12 mouse cellular contexts compared by ENCODE assay signal in the genomic region with DNA sequence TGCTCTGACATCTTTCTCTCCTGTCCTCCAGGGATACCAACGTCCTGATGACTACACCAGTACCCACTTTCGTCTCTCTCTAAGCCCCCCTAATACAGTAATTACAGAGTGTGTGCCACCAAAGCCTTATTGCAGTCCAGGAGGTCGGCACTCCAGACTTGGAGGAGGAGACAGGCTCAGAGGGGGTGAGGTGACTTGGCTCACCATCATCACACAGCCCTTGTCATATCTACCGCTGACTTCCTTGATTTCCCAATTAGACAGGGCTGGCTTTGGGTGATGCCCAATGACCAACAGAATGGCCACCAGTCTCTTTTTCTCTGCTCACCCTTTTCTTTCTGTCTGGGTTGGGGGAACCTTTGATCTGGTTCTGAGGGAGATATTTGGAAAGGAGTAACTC. TPM values are rescaled to one million over a fixed set of nuclear protein-coding genes. Genes with fewer than 3 reads are reported as not detected.
A peak's percentile ranks its signal among the peaks of the same experiment; 100 is the strongest.
DNase-seq lines count a peak whose midpoint lies in the region; ATAC-seq and TF ChIP-seq lines count a peak whose summit lies in the region.
"Had no signal": no experiment of that assay in that cellular context is flagged by ENCODE, and none has a peak within 500 bp of the region (broad histone marks: within the 10 kb centered on the region; RNA-seq: fewer than 3 reads in every experiment).

No protein-coding gene starts in this region.

- no peaks in the 10 kb centered on the region for H3K36me3 ChIP-seq in hindbrain, embryonic 14.5 days (replicated peaks; ENCODE audit: control insufficient read depth, insufficient read depth)
- no peaks in the 10 kb centered on the region for H3K36me3 ChIP-seq in hindbrain, embryonic 10.5 days
- no peaks in the 10 kb centered on the region for H3K36me3 ChIP-seq in midbrain, embryonic 16.5 days (ENCODE audit: control insufficient read depth, insufficient read depth, low read length)
- no peaks in the 10 kb centered on the region for H3K36me3 ChIP-seq in midbrain, embryonic 14.5 days (ENCODE audit: control insufficient read depth, insufficient read depth, low read length)
- H3K36me3 ChIP-seq in stomach, embryonic 16.5 days (ENCODE audit: control insufficient read depth, insufficient read depth, low read length), result no peaks in the 10 kb centered on the region
- H3K36me3 ChIP-seq: embryonic facial prominence, embryonic 12.5 days; limb, embryonic 13.5 days had no signal

- no peaks in the 10 kb centered on the region for H3K9me3 ChIP-seq in hindbrain, embryonic 14.5 days (ENCODE audit: control insufficient read depth, low read length)
- no peaks in the 10 kb centered on the region for H3K9me3 ChIP-seq in hindbrain, embryonic 10.5 days
- no peaks in the 10 kb centered on the region for H3K9me3 ChIP-seq in midbrain, embryonic 16.5 days (replicated peaks; ENCODE audit: control insufficient read depth, low read length, poor library complexity, severe bottlenecking)
- no peaks in the 10 kb centered on the region for H3K9me3 ChIP-seq in midbrain, embryonic 14.5 days (ENCODE audit: control insufficient read depth, low read length)
- H3K9me3 ChIP-seq in stomach, embryonic 16.5 days (replicated peaks; ENCODE audit: control insufficient read depth, low read length), result no peaks in the 10 kb centered on the region
- H3K9me3 ChIP-seq: embryonic facial prominence, embryonic 12.5 days; limb, embryonic 13.5 days had no signal

- no peak for ATAC-seq in hindbrain, embryonic 14.5 days (ENCODE audit: low FRiP score)
- no peak for ATAC-seq in midbrain, embryonic 16.5 days
- no peak for ATAC-seq in midbrain, embryonic 14.5 days (ENCODE audit: low FRiP score, low TSS enrichment)
- ATAC-seq in stomach, embryonic 16.5 days (ENCODE audit: insufficient read depth, low FRiP score), result no peak
- ATAC-seq: forebrain, postnatal 0 days had no signal

- peak in 1 of 2 experiments; percentile 40 for DNase-seq in cerebellum, adult 2 months
- no peak for DNase-seq in cerebellum, postnatal 4 days (ENCODE audit: low spot score in 2 of 2)
- DNase-seq in hindbrain, embryonic 14.5 days (ENCODE audit: low spot score), result no peak
- no peak for DNase-seq in hindbrain, embryonic 10.5 days (ENCODE audit: low spot score)
- DNase-seq in midbrain, embryonic 14.5 days, result no peak
- no peak for DNase-seq in right cerebral cortex, postnatal 25 days
- DNase-seq: adrenal gland, adult 2 months; forebrain, postnatal 0 days had no signal

- H3K4me3 ChIP-seq in cerebellum, adult 2 months (replicated peaks; ENCODE audit: insufficient read depth, low read depth, low read length), result peak overlapping the region; percentile 49
- no peak overlapping the region for H3K4me3 ChIP-seq in hindbrain, embryonic 14.5 days (replicated peaks; ENCODE audit: low read length)
- no peak overlapping the region for H3K4me3 ChIP-seq in hindbrain, embryonic 10.5 days
- H3K4me3 ChIP-seq in midbrain, embryonic 16.5 days (ENCODE audit: low read depth, low read length), result no peak overlapping the region
- no peak overlapping the region for H3K4me3 ChIP-seq in midbrain, embryonic 14.5 days (replicated peaks; ENCODE audit: low read depth, low read length)
- H3K4me3 ChIP-seq in stomach, embryonic 16.5 days (replicated peaks; ENCODE audit: low read length), result peak overlapping the region; percentile 79

- H3K4me1 ChIP-seq in cerebellum, adult 2 months (ENCODE audit: control insufficient read depth, insufficient read depth, low read length), result peaks cover 42% of the 10 kb centered on the region
- peaks cover 7% of the 10 kb centered on the region; the same call in 1 of the 2 replicates for H3K4me1 ChIP-seq in hindbrain, embryonic 14.5 days (replicated peaks; ENCODE audit: control insufficient read depth, insufficient read depth, low read length)
- H3K4me1 ChIP-seq in hindbrain, embryonic 10.5 days (replicated peaks), result peaks cover 49% of the 10 kb centered on the region
- peaks cover 14% of the 10 kb centered on the region; the same call in 1 of the 2 replicates for H3K4me1 ChIP-seq in midbrain, embryonic 16.5 days (ENCODE audit: control insufficient read depth, insufficient read depth, low read length)
- 0 out of 2 replicates have a peak, but pooled peaks cover 2% of the 10 kb centered on the region for H3K4me1 ChIP-seq in midbrain, embryonic 14.5 days (ENCODE audit: control insufficient read depth, insufficient read depth, low read length)
- H3K4me1 ChIP-seq in stomach, embryonic 16.5 days (ENCODE audit: control insufficient read depth, insufficient read depth, low read length), result peaks cover 35% of the 10 kb centered on the region

- TF ChIP-seq POLR2A in cerebellum, adult 2 months (IDR thresholded peaks at IDR 0.05; ENCODE audit: borderline replicate concordance, insufficient read depth, low read length), result no peak

- WGBS in cerebellum, adult 2 months, result 33% methylated on average over 4 of the region's 4 CpGs
- WGBS in hindbrain, embryonic 14.5 days, result 78% methylated on average over 4 of the region's 4 CpGs
- WGBS in hindbrain, embryonic 10.5 days, result 76% methylated on average over 4 of the region's 4 CpGs
- 71% methylated on average over 4 of the region's 4 CpGs for WGBS in midbrain, embryonic 16.5 days
- 77% methylated on average over 4 of the region's 4 CpGs for WGBS in midbrain, embryonic 14.5 days
- WGBS in stomach, embryonic 16.5 days, result 76% methylated on average over 4 of the region's 4 CpGs

- H3K27me3 ChIP-seq in cerebellum, adult 2 months (ENCODE audit: control insufficient read depth, insufficient read depth, low read length), result no peaks in the 10 kb centered on the region
- peaks cover 28% of the 10 kb centered on the region for H3K27me3 ChIP-seq in hindbrain, embryonic 14.5 days (ENCODE audit: control insufficient read depth, insufficient read depth, low read length)
- H3K27me3 ChIP-seq in hindbrain, embryonic 10.5 days (ENCODE audit: insufficient read depth, poor library complexity, severe bottlenecking), result peaks cover 83% of the 10 kb centered on the region
- peaks cover 16% of the 10 kb centered on the region for H3K27me3 ChIP-seq in midbrain, embryonic 16.5 days (ENCODE audit: control insufficient read depth, insufficient read depth, low read depth, low read length)
- peaks cover 17% of the 10 kb centered on the region for H3K27me3 ChIP-seq in midbrain, embryonic 14.5 days (ENCODE audit: control insufficient read depth, insufficient read depth, low read length)
- no peaks in the 10 kb centered on the region for H3K27me3 ChIP-seq in stomach, embryonic 16.5 days (ENCODE audit: control insufficient read depth, insufficient read depth, low read length)

- 0 out of 2 replicates have a peak overlapping the region, but pooled peaks have one; percentile 6 for H3K4me2 ChIP-seq in hindbrain, embryonic 14.5 days (replicated peaks)
- H3K4me2 ChIP-seq in midbrain, embryonic 16.5 days (ENCODE audit: low read length), result no peak overlapping the region
- H3K4me2 ChIP-seq in midbrain, embryonic 14.5 days (ENCODE audit: low read length), result no peak overlapping the region; the same call in 1 of the 2 replicates
- peak overlapping the region; percentile 69 for H3K4me2 ChIP-seq in stomach, embryonic 16.5 days (ENCODE audit: low read depth, low read length)

- H3K9ac ChIP-seq in hindbrain, embryonic 14.5 days, result no peak overlapping the region
- H3K9ac ChIP-seq in midbrain, embryonic 16.5 days (ENCODE audit: low read depth, low read length), result 0 out of 2 replicates have a peak overlapping the region, but pooled peaks have one; percentile 6
- no peak overlapping the region for H3K9ac ChIP-seq in midbrain, embryonic 14.5 days (replicated peaks; ENCODE audit: low read length)
- 0 out of 2 replicates have a peak overlapping the region, but pooled peaks have one; percentile 8 for H3K9ac ChIP-seq in stomach, embryonic 16.5 days (ENCODE audit: low read length)
- H3K9ac ChIP-seq: embryonic facial prominence, embryonic 12.5 days; forebrain, postnatal 0 days; limb, embryonic 13.5 days had no signal

- TF ChIP-seq CTCF in cerebellum, adult 2 months (IDR thresholded peaks at IDR 0.05; ENCODE audit: borderline replicate concordance, insufficient read depth, low read depth, low read length), result no peak

- peak overlapping the region; percentile 87 for H3K27ac ChIP-seq in cerebellum, adult 2 months (ENCODE audit: insufficient read depth, low read length)
- no peak overlapping the region for H3K27ac ChIP-seq in hindbrain, embryonic 14.5 days
- H3K27ac ChIP-seq in hindbrain, embryonic 10.5 days, result no peak overlapping the region
- no peak overlapping the region for H3K27ac ChIP-seq in midbrain, embryonic 16.5 days (ENCODE audit: low read length)
- no peak overlapping the region for H3K27ac ChIP-seq in midbrain, embryonic 14.5 days (replicated peaks; ENCODE audit: low read depth, low read length)
- H3K27ac ChIP-seq in stomach, embryonic 16.5 days (ENCODE audit: low read length), result peak overlapping the region; percentile 97; the same call in 1 of the 2 replicates
- H3K27ac ChIP-seq: embryonic facial prominence, embryonic 12.5 days; limb, embryonic 13.5 days had no signal

RNA-seq across cellular contexts. Expression of a gene that starts 1.4 kb away (rescaled TPM):
- 26.2 and 26.3 TPM in 2 replicates for polyA plus RNA-seq in cerebellum, adult 2 months (2012; rRNA removed)
- 6.5 and 6.6 TPM in 2 replicates for polyA plus RNA-seq in hindbrain, embryonic 14.5 days (2014; fragmentation: Nextera tagmentation; extraction: Ambion mirVana)
- polyA plus RNA-seq in hindbrain, embryonic 10.5 days (2016; fragmentation: Nextera tagmentation; extraction: Ambion mirVana), result 9.2 and 12.1 TPM in 2 replicates
- polyA plus RNA-seq in midbrain, embryonic 16.5 days (2015; fragmentation: Nextera tagmentation; extraction: Ambion mirVana), result 6.9 and 7.1 TPM in 2 replicates
- polyA plus RNA-seq in midbrain, embryonic 14.5 days (2014; fragmentation: Nextera tagmentation; extraction: Ambion mirVana), result 4.8 and 7.2 TPM in 2 replicates
- 79.2 and 87.9 TPM in 2 replicates for polyA plus RNA-seq in stomach, embryonic 16.5 days (2015; fragmentation: Nextera tagmentation; extraction: Ambion mirVana)

Comparison
In these comparisons a context has a peak if more than half of its experiments do, and no peak if none do; other contexts are left out.
1. H3K9ac ChIP-seq: peak in midbrain, embryonic 16.5 days (single experiment) and stomach, embryonic 16.5 days (single experiment); none in hindbrain, embryonic 14.5 days (single experiment) and midbrain, embryonic 14.5 days (single experiment).
2. H3K27ac ChIP-seq: peak in cerebellum, adult 2 months (single experiment) and stomach, embryonic 16.5 days (single experiment); none in hindbrain, embryonic 14.5 days (single experiment), hindbrain, embryonic 10.5 days (single experiment), midbrain, embryonic 16.5 days (single experiment) and midbrain, embryonic 14.5 days (single experiment).
3. H3K4me3 ChIP-seq: peak in cerebellum, adult 2 months (single experiment) and stomach, embryonic 16.5 days (single experiment); none in hindbrain, embryonic 14.5 days (single experiment), hindbrain, embryonic 10.5 days (single experiment), midbrain, embryonic 16.5 days (single experiment) and midbrain, embryonic 14.5 days (single experiment).
4. H3K4me2 ChIP-seq: peak in hindbrain, embryonic 14.5 days (single experiment) and stomach, embryonic 16.5 days (single experiment); none in midbrain, embryonic 16.5 days (single experiment) and midbrain, embryonic 14.5 days (single experiment).